Mouse (Mus musculus) stomach, postnatal 0 days (tissue): Measurements from ENCODE around the gene Nos1. TPM values are rescaled to one million over a fixed set of nuclear protein-coding genes. Genes with fewer than 3 reads are reported as not detected.
A peak's percentile ranks its signal among the peaks of the same experiment; 100 is the strongest.

Experiments used
- ATAC-seq: fragments of 200-750 bp; cut with Nextera tagmentation; 2 replicates; pipeline ENCODE4 v1.8.0; 2017; ENCODE audit not compliant: low FRiP score, low TSS enrichment
- DNase-seq: peaks from one replicate; pipeline ENCODE4 v3.0.0-alpha.2; 2016; ENCODE audit warnings: low spot score
- H3K27ac ChIP-seq: fragments of 300-500 bp; sonication (generic); replicated peaks from 2 replicates; pipeline ENCODE4 v1.5.1; 2014; ENCODE audit warnings: mild to moderate bottlenecking, control low read depth
- H3K27me3 ChIP-seq: fragments of 300-500 bp; sonication (generic); 2 replicates; pipeline ENCODE4 v1.6.1; 2014; ENCODE audit warnings: low read length; ENCODE audit not compliant: control insufficient read depth, insufficient read depth
- H3K36me3 ChIP-seq: fragments of 300-500 bp; sonication (generic); 2 replicates; pipeline ENCODE4 v1.6.1; 2014; ENCODE audit warnings: low read length, mixed read lengths; ENCODE audit not compliant: control insufficient read depth, insufficient read depth
- H3K4me1 ChIP-seq: fragments of 300-500 bp; sonication (generic); replicated peaks from 2 replicates; pipeline ENCODE4 v1.6.1; 2014; ENCODE audit warnings: antibody characterized with exemption; ENCODE audit not compliant: control insufficient read depth, insufficient read depth
- H3K4me2 ChIP-seq: fragments of 300-500 bp; sonication (generic); replicated peaks from 2 replicates; pipeline ENCODE4 v1.6.1; 2014; ENCODE audit warnings: low read depth, mild to moderate bottlenecking, control low read depth, moderate library complexity
- H3K4me3 ChIP-seq: fragments of 300-500 bp; sonication (generic); 2 replicates; pipeline ENCODE4 v1.5.1; 2014; ENCODE audit warnings: low read depth, low read length, control low read depth
- H3K9ac ChIP-seq: fragments of 300-500 bp; sonication (generic); 2 replicates; pipeline ENCODE4 v1.6.1; 2014; ENCODE audit warnings: mild to moderate bottlenecking, low read length, control low read depth, mixed read lengths
- H3K9me3 ChIP-seq: fragments of 300-500 bp; sonication (generic); 2 replicates; pipeline ENCODE4 v1.6.1; 2016; ENCODE audit warnings: low read length; ENCODE audit not compliant: control insufficient read depth
- CTCF ChIP-seq: IDR thresholded peaks from 2 replicates; pipeline ENCODE4 v1.5.1; 2016; ENCODE audit warnings: antibody characterized with exemption, low read depth, mild to moderate bottlenecking, moderate library complexity
- EP300 ChIP-seq: optimal IDR thresholded peaks from 2 replicates; pipeline ENCODE3; 2016; ENCODE audit warnings: antibody characterized with exemption
- WGBS: fragments of 180-500 bp; shearing (Covaris S2); extraction: QIAGEN DNeasy Blood & Tissue Kit; methylation state at CpG from one replicate; pipeline ENCODE4 v1.1.7; 2014; 5-methylcytosine and 5-hydroxymethylcytosine counted together
- polyA plus RNA-seq: library from polyadenylated mRNA; unstranded; fragments of >200 nt; fragmentation: Nextera tagmentation; extraction: Ambion mirVana; gene quantifications from 2 replicates; pipeline ENCODE4 v1.2.1, GENCODE M21; 2015

Gene Nos1
- polyA plus RNA-seq = 1.2 TPM in 2 replicates

- Histone ChIP-seq H3K36me3 (no peaks in the 10 kb centered on the region), H3K4me3 (no peak within 1 kb of the TSS), H3K4me2 (no peak within 1 kb of the TSS), H3K4me1 (no peaks in the 10 kb centered on the region), H3K9ac (no peak within 1 kb of the TSS), H3K27ac (no peak within 1 kb of the TSS), H3K9me3 (no peaks in the 10 kb centered on the region), H3K27me3 (no peaks in the 10 kb centered on the region)
- 35% methylated on average over 9 of the region's 10 CpGs for WGBS
- TF ChIP-seq CTCF (no peak), EP300 (no peak)
- ATAC-seq = peak; percentile 15; the same call in 1 of the 2 replicates
- DNase-seq = peak; percentile 19
Observed at GRCm38 (mm10) chr5:117780681-117781080, at the start of gene Nos1. Gene Nos1, plus strand, starts transcription at chr5:117781032.

DNA sequence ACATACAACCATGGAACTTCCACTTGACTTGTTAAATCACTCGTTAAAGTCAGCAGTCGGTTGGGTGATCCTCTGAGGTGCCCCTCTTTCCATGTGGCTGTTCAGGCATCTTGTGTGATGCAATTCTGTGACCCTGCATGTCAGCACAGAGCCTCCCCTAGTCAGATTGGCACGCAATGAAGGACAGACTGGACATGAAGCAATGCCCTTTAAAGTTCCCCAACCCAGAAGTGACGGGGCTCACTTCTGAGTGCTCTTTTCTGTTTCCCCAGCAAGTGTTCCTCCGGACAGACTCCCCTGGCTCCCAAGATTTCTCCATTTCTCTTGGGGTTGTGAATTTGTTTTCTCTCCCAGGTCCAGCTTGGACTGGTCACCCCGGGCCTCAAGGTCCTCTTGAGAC is 49.5 kb upstream of the Nos1 start:
- Histone ChIP-seq H3K27me3 (peaks cover 3% of the 10 kb centered on the region; the same call in 1 of the 2 replicates), H3K4me1 (no peaks in the 10 kb centered on the region), H3K27ac (no peak overlapping the region), H3K4me3 (no peak overlapping the region), H3K4me2 (no peak overlapping the region), H3K36me3 (no peaks in the 10 kb centered on the region), H3K9me3 (no peaks in the 10 kb centered on the region), H3K9ac (no peak overlapping the region)
- 73% methylated on average over 6 of the region's 6 CpGs for WGBS
- no peak for TF ChIP-seq CTCF
- no peak for TF ChIP-seq EP300
- ATAC-seq (no peak), DNase-seq (no peak)

- 68% methylated on average over 11 of the region's 11 CpGs for WGBS
- H3K27me3 ChIP-seq = no peaks in the 10 kb centered on the region
- no peak for TF ChIP-seq CTCF
- H3K9ac ChIP-seq = no peak overlapping the region
- DNase-seq = no peak
- no peak overlapping the region for H3K27ac ChIP-seq
- H3K4me2 ChIP-seq = no peak overlapping the region
- H3K36me3 ChIP-seq = no peaks in the 10 kb centered on the region
- no peaks in the 10 kb centered on the region for H3K9me3 ChIP-seq
- no peak overlapping the region for H3K4me3 ChIP-seq
- no peaks in the 10 kb centered on the region for H3K4me1 ChIP-seq
- ATAC-seq = no peak
Observed at GRCm38 (mm10) chr5:117744654-117745178, 36.1 kb upstream of the Nos1 start.

DNA sequence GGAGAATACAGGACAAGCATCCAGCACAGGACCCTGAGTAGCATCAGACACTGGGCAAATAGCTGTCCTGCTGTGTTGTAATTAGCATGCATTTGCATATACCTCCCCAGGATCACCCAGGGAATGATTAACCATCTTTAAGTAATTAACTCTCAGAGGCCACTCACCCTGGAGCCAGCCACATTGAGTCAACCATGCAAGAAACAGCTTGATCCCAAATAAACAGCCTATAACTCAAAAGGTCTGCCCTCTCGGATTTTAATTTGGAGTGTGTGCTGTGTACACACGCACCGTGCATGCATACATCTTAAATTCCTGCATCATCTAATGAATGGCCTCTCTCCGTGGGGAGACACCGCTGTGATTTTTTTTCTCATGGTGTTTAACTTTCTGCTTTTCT is 31.5 kb upstream of the Nos1 start:
- H3K9ac ChIP-seq = no peak overlapping the region
- ATAC-seq = no peak
- no peak for TF ChIP-seq EP300
- H3K27ac ChIP-seq = no peak overlapping the region
- no peak overlapping the region for H3K4me3 ChIP-seq
- H3K4me1 ChIP-seq = no peaks in the 10 kb centered on the region
- H3K9me3 ChIP-seq = no peaks in the 10 kb centered on the region
- no peaks in the 10 kb centered on the region for H3K36me3 ChIP-seq
- DNase-seq = no peak
- no peak overlapping the region for H3K4me2 ChIP-seq
- 32% methylated on average over 5 of the region's 5 CpGs for WGBS
- H3K27me3 ChIP-seq = no peaks in the 10 kb centered on the region

- Histone ChIP-seq H3K4me3 (no peak overlapping the region), H3K36me3 (no peaks in the 10 kb centered on the region), H3K27ac (no peak overlapping the region), H3K4me2 (no peak overlapping the region), H3K9ac (no peak overlapping the region), H3K27me3 (no peaks in the 10 kb centered on the region), H3K9me3 (no peaks in the 10 kb centered on the region), H3K4me1 (no peaks in the 10 kb centered on the region)
- ATAC-seq (no peak), DNase-seq (no peak)
- no peak for TF ChIP-seq EP300
- no peak for TF ChIP-seq CTCF
- 52% methylated on average over 12 of the region's 12 CpGs for WGBS
Observed at GRCm38 (mm10) chr5:117757696-117758482, 22.9 kb upstream of the Nos1 start.

GRCm38 (mm10) chr5:117761181-117761832 is 19.5 kb upstream of the Nos1 start:
- WGBS = 76% methylated on average over 9 of the region's 9 CpGs
- ATAC-seq = no peak

More at GRCm38 (mm10) chr5:117761181-117761832, 19.5 kb upstream of the Nos1 start:
- H3K4me3 ChIP-seq = no peak overlapping the region
- no peaks in the 10 kb centered on the region for H3K27me3 ChIP-seq
- H3K4me2 ChIP-seq = no peak overlapping the region
- H3K27ac ChIP-seq = no peak overlapping the region
- H3K9ac ChIP-seq = no peak overlapping the region
- no peaks in the 10 kb centered on the region for H3K36me3 ChIP-seq
- no peak for DNase-seq
- TF ChIP-seq CTCF (peak; percentile 51), EP300 (no peak)
- no peaks in the 10 kb centered on the region for H3K9me3 ChIP-seq
- H3K4me1 ChIP-seq = no peaks in the 10 kb centered on the region
